Mouse (Mus musculus) ES-Bruce4 (cell line): ENCODE measurements at regions not wholly inside any gene's neighbourhood (a gene's known extent, or its start where the extent isn't known, plus 50 kb on each side); places are given as distances from the start of the nearest gene placed in this dataset.

Experiments used
- CTCF ChIP-seq: IDR thresholded peaks from one replicate; pipeline ENCODE4 v1.8.1; 2011; ENCODE audit warnings: low read depth, low read length
- EP300 ChIP-seq: IDR thresholded peaks from 2 replicates; pipeline ENCODE4 v1.6.1; 2011; ENCODE audit warnings: low read depth, low read length; ENCODE audit not compliant: insufficient read depth
- POLR2A ChIP-seq: IDR thresholded peaks from one replicate; pipeline ENCODE4 v1.8.1; 2011; ENCODE audit warnings: low read length; ENCODE audit not compliant: insufficient read depth

DNA sequence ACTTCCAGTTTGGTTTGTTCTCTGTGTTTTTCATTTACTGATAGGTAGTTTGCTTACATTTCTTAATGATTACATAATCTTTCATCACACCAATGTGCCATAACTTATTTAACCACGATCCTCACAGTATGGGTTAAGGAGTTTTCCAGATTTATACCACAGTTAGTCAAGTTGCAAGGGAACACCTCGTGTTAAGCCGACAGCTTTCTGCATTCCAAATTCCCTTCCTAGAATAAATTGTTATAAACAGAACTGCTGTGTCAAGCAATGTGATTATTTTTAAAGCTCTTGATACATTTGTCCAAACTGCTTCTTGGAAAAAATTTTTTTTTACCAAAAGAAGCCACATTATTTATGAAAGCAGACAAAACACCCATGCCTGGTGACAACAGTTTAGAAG, 213.5 kb downstream of the Utp18 start:
- TF ChIP-seq CTCF: no peak
- TF ChIP-seq EP300: no peak
- no peak for TF ChIP-seq POLR2A
